In the genomic region with DNA sequence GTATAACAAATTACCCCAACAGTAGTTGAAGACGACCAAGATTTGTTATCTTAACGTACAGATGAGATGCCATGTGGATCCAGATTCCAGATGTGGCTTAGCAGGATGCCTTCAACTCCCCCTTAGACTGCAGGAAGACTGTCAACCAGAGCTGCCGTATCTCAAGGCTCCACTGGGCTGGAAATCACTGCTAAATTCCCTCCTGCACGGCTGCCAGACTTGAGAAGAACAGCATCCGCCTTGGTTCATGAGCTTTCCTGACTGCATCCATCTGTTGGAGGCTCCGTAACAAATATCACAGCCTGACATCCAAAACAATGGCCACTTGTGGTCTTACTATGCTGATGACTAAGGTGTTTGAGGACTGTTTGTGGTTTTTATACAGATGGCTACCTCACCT, we compare ENCODE assay signal across 14 mouse cellular contexts.
"Had no signal": no experiment of that assay in that cellular context is flagged by ENCODE, and none has a peak within 500 bp of the region (broad histone marks: within the 10 kb centered on the region; RNA-seq: fewer than 3 reads in every experiment).

No protein-coding gene starts in this region.

- H3K4me1 ChIP-seq: lung, embryonic 15.5 days had no signal

- H3K4me3 ChIP-seq: layer of hippocampus, adult 2 months; limb, embryonic 12.5 days; liver, embryonic 13.5 days; lung, embryonic 15.5 days; midbrain, embryonic 13.5 days had no signal

- H3K36me3 ChIP-seq: limb, embryonic 12.5 days; liver, embryonic 13.5 days; lung, embryonic 15.5 days; midbrain, embryonic 13.5 days had no signal

- ATAC-seq: liver, postnatal 0 days; midbrain, embryonic 13.5 days had no signal

- H3K27me3 ChIP-seq: limb, embryonic 12.5 days; lung, embryonic 15.5 days; midbrain, embryonic 13.5 days had no signal

- DNase-seq: kidney, adult 2 months; kidney, postnatal 25 days; liver; liver, embryonic 13.5 days; liver, postnatal 0 days; lung, postnatal 14 days; right cerebral cortex, adult 18-20 months; right cerebral cortex, postnatal 25 days; thymus, postnatal 4 days had no signal

- H3K27ac ChIP-seq: layer of hippocampus, adult 2 months; limb, embryonic 12.5 days; liver, embryonic 13.5 days; lung, embryonic 15.5 days; macrophage; midbrain, embryonic 13.5 days had no signal

- H3K9me3 ChIP-seq: limb, embryonic 12.5 days; liver, embryonic 13.5 days; lung, embryonic 15.5 days; midbrain, embryonic 13.5 days had no signal
